Mouse (Mus musculus): ENCODE measurements at regions not wholly inside any gene's neighbourhood (a gene's known extent, or its start where the extent isn't known, plus 50 kb on each side); places are given as distances from the start of the nearest gene placed in this dataset.

- no peak for DNase-seq
Measured at GRCm38 (mm10) chr5:72245382-72245781, 77.4 kb upstream of the Commd8 start.

DNA sequence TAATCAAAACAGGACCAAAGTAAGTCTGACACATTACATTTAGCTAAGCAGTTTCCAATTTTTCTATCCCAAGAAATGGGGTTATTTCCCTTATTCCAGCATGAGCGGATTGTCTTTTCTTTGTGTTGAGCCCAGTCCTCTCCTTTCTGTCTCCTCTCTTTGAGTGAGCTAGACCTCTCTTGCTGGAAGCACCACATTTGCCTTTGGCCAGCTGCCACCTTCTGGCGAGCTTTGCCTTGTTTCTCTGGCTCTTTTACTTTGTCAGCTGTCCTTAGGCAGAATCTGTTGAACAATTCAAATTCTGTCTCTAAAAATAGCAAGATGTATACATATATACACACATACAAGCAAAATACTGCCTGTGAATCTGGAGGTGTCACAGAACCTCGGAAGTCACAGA, 76.1 kb upstream of the Commd8 start:
- peak; percentile 59 to 68 for DNase-seq

- DNase-seq = no peak
Measured at GRCm38 (mm10) chr5:72242981-72243380, 75.0 kb upstream of the Commd8 start.

DNA sequence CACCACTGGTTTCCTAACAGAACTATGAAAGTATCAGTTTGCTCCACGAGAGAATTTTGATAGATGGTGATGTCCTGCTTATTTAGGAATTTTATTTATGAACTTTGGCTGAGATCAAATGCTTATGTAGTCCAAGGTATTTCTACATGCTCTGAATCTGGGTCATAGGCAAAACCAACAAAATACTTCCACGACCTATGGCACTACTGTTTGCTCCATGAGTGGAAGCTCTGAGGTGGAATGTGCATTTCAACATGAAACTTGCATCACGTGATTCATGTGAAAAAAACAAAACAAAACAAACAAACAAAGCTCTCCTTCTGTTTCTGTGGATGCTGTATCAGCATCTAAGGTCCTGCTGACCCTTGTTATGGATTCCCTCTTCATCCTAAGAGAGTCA, 73.5 kb upstream of the Commd8 start:
- no peak for DNase-seq

GRCm38 (mm10) chr5:72240271-72240670, 72.3 kb upstream of the Commd8 start:
- no peak for DNase-seq

GRCm38 (mm10) chr5:72227002-72227401, 59.0 kb upstream of the Commd8 start:
- DNase-seq = no peak

DNA sequence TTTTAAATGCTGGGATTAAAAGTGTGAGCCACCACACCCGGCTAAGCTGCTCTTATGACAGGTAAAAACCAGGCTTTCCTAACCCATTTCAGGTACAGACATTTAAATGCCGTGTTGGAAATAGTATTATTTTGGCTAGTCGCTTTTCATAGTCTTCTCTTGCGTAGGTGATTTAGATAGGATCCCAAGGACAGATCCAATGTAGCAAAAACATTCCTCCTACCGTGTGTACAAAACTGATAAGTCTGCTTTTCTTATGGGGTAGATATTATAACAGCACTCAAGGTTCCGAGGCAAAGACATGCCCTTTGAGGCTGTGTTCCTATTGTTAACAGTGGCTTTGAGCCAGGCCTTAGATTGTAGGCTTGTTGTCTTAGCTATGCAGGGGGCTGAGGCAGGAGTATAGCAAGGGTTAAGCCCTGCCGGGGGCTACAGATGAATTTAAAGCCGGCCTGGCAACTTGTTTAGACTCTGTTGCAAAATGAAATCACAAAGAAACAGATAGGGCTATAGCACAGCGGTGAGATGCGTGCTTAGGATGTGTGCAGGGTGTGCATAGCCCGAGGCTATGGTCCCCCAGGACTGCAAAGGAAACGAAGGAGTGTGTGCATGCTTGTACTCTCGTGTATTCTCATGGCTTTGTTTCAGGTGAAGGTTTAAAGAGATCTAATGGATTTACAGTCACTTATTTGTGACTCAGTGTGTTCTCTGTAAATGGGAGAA, 57.7 kb upstream of the Commd8 start:
- no peak for DNase-seq

DNA sequence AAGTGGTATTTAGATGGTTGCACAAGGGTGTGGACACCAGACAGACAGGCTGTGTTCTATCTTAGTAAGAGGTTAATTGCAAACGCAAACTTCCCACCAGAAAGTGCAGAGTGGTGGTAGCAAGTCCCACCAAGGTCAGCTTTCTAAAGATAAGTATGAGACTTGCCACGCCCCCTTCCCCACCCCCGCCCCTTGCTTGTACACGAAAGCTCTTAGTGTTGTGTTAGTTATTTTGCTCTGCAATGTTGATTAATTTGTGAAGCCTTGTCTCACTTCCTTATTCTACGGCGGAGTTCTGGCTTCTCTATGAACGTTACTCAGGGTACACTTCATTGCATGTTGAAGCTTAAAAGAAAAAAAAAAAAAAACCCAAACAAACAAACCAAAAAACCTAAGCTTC, 57.1 kb upstream of the Commd8 start:
- DNase-seq = no peak

- peak; percentile 5 to 18 for DNase-seq
Measured at GRCm38 (mm10) chr5:72224551-72224966, 56.6 kb upstream of the Commd8 start.

- DNase-seq = no peak
Measured at GRCm38 (mm10) chr5:72222902-72223301, 54.9 kb upstream of the Commd8 start.

- DNase-seq = no peak
Measured at GRCm38 (mm10) chr5:72219697-72220096, 51.7 kb upstream of the Commd8 start.

GRCm38 (mm10) chr5:72219248-72219647, 51.3 kb upstream of the Commd8 start:
- DNase-seq = no peak
